Mouse (Mus musculus): ENCODE results near the gene Skp1a. TPM values are rescaled to one million over a fixed set of nuclear protein-coding genes. Genes with fewer than 3 reads are reported as not detected.

Gene Skp1a
- polyA plus RNA-seq, 1 experiment, result 285 TPM

DNA sequence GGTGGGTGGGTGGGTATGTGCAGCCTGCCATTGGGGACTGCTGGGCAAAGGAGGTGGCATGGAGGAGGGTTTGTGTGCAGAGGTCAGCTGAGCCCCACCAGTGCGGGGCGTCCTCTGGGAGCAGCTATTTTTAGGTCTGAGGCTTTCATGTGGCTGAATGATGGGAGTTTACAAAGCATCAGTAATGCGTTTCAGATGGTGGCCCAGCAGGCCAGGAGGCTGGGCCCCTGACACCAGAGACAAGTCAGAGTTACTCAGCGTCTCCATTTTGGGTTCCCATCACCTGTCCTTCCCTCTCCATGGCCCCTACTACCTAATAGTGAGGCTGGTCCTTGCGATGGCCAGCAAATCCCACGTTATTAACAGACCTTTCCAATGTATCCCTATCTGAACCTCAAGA, 40.8 kb downstream of the Skp1a start:
- DNase-seq (ENCODE audit: low read depth), result no peak
- no peak for TF ChIP-seq CTCF (IDR thresholded peaks at IDR 0.05; ENCODE audit: borderline replicate concordance, extremely low read depth, insufficient read depth, insufficient read length)
- TF ChIP-seq POLR2A (IDR thresholded peaks at IDR 0.05; ENCODE audit: borderline replicate concordance, extremely low read depth, insufficient read depth, insufficient read length, poor library complexity, severe bottlenecking), result no peak

- no peak for TF ChIP-seq POLR2A (IDR thresholded peaks at IDR 0.05; ENCODE audit: borderline replicate concordance, extremely low read depth, insufficient read depth, insufficient read length, poor library complexity, severe bottlenecking)
- no peak for TF ChIP-seq CTCF (IDR thresholded peaks at IDR 0.05; ENCODE audit: borderline replicate concordance, extremely low read depth, insufficient read depth, insufficient read length)
Observed at GRCm38 (mm10) chr11:52273183-52273941, 41.6 kb downstream of the Skp1a start.

DNA sequence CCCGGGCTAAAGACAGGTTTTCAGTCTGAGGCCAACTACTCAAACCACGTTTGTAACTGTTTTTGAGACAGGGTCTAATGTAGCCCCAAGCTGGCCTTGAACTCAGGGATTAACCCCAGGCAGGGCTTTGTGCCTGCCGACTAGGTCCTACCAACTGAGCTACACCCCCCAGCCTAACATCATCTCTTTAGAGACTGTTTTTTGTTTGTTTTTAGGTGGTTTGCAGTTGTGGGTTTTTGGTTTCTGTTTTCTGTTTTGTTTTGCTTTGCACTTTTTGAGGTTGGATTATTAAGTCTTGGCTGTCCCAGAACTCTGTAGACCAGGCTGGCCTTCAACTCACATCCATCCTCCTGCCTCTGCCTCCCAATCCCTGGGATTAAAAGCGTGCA, 42.1 kb downstream of the Skp1a start:
- no peak for DNase-seq (ENCODE audit: low read depth)
- TF ChIP-seq CTCF (IDR thresholded peaks at IDR 0.05; ENCODE audit: borderline replicate concordance, extremely low read depth, insufficient read depth, insufficient read length) (no peak), POLR2A (IDR thresholded peaks at IDR 0.05; ENCODE audit: borderline replicate concordance, extremely low read depth, insufficient read depth, insufficient read length, poor library complexity, severe bottlenecking) (no peak)

More at GRCm38 (mm10) chr11:52273183-52273941, 41.6 kb downstream of the Skp1a start:
- no peak for DNase-seq (ENCODE audit: low read depth)

DNA sequence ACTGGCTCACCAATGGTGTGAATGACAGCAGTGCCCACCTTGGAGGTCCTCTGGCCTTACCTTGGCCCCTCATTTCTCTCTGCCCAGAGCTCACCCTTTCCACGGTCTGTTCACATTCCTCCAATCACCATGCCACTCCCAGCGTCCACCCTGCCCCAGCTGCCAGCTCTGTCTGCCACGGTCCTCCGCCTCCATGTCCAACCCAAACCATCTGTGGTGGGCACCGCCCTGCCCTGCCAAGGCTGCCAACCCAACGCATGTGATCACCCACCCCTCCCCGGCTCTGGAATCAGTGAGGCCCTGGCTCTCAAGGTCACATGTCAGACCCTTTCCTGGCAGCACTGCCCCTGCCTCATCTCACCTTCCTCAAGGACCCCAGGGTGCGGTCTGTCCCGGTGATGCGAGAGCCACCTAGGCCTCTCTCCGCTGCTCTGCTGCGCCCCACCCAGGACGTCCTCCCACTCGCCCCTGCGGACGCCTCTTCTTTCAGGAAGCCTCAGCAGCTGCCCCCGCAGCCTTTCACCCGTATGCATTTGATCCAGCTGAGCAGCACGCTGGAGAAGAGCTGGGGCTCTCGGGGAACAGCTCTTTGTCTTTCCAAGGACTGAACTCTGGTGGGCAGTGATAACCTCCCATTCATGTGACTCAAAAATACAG, 42.8 kb downstream of the Skp1a start:
- TF ChIP-seq POLR2A (IDR thresholded peaks at IDR 0.05; ENCODE audit: borderline replicate concordance, extremely low read depth, insufficient read depth, insufficient read length, poor library complexity, severe bottlenecking) (no peak), CTCF (IDR thresholded peaks at IDR 0.05; ENCODE audit: borderline replicate concordance, extremely low read depth, insufficient read depth, insufficient read length) (no peak)
- DNase-seq (ENCODE audit: low read depth), result no peak

DNA sequence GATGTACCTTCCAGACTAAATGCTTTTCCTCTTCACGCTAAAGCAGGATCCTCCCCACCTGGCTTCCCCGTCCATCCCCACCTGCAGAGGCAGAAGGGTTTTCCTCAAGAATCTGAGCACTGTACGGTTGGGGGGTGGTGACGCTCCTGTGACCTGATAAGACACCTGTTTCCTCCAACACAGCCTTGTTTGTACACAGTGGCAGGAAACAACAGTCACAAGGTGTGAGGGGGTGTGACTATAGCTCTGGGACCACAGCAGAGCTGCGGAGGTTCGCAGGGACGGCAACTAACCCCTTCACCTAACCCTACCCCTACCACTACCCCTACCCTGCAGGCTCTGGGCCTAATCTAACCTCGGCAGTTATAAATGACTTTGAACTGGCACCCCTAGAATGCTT, 43.6 kb downstream of the Skp1a start:
- TF ChIP-seq POLR2A (IDR thresholded peaks at IDR 0.05; ENCODE audit: borderline replicate concordance, extremely low read depth, insufficient read depth, insufficient read length, poor library complexity, severe bottlenecking), result no peak
- TF ChIP-seq CTCF (IDR thresholded peaks at IDR 0.05; ENCODE audit: borderline replicate concordance, extremely low read depth, insufficient read depth, insufficient read length), result no peak
- DNase-seq (ENCODE audit: low read depth), result no peak

GRCm38 (mm10) chr11:52275774-52276555, 44.2 kb downstream of the Skp1a start:
- TF ChIP-seq POLR2A (IDR thresholded peaks at IDR 0.05; ENCODE audit: borderline replicate concordance, extremely low read depth, insufficient read depth, insufficient read length, poor library complexity, severe bottlenecking) (no peak), CTCF (IDR thresholded peaks at IDR 0.05; ENCODE audit: borderline replicate concordance, extremely low read depth, insufficient read depth, insufficient read length) (no peak)

DNA sequence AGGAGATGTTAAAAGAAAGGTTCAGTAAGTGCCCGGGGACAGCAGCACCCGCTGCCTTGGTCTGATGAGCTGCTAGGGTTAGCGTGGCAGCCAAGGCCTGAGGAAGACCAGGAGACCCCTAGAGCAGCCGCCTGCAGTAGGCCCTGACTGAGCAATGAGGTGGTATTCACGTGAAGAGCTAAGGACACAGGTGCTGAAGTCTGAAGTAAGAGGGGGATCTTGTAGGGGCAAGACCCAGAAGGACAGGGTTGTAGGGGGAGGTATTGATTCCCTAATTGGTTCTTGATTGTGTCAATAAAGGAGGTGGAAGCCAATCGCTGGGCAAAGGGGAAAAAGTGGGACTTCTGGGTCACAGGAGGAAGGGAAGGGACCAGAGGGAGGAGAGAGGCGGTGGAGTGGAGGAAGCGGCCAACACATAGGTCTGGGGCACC, 45.2 kb downstream of the Skp1a start:
- no peak for DNase-seq (ENCODE audit: low read depth)
- TF ChIP-seq POLR2A (IDR thresholded peaks at IDR 0.05; ENCODE audit: borderline replicate concordance, extremely low read depth, insufficient read depth, insufficient read length, poor library complexity, severe bottlenecking), result no peak
- no peak for TF ChIP-seq CTCF (IDR thresholded peaks at IDR 0.05; ENCODE audit: borderline replicate concordance, extremely low read depth, insufficient read depth, insufficient read length)

More at GRCm38 (mm10) chr11:52275774-52276555, 44.2 kb downstream of the Skp1a start:
- DNase-seq (ENCODE audit: low read depth), result no peak

DNA sequence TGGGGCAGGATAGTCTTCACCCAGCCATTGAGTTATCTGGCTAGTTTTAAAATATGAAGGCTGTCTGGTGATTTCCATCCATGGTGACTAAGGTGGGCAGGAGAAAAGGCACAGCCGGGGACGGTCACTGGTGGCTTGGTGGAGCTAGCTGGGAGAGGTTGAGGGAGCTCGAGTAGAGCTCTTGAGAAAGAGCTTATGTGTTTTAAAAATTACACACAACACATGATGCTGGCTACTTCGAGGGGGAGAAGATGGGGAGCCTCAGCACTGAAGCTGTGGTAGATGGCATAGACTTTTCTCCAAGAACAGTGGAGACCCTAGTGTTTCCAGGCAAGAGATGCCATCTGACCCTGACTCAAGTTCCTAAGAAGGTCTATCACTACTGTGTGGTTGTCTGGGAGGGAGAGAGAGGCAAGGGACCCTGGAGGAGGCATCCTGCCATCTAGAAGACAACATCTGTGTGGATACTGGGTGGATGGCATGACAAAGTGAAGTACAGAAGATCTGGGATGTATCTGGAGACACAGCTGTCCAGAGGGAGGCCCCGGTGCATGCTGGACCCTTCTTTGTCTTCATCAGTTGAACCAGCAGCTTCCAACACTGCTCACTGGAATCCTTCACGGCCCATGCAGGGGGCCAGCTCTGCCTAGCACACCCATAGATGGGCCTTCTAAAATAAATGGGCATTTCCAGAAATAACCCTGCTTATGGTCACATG, 45.8 kb downstream of the Skp1a start:
- no peak for TF ChIP-seq POLR2A (IDR thresholded peaks at IDR 0.05; ENCODE audit: borderline replicate concordance, extremely low read depth, insufficient read depth, insufficient read length, poor library complexity, severe bottlenecking)
- TF ChIP-seq CTCF (IDR thresholded peaks at IDR 0.05; ENCODE audit: borderline replicate concordance, extremely low read depth, insufficient read depth, insufficient read length), result no peak
- no peak for DNase-seq (ENCODE audit: low read depth)

DNA sequence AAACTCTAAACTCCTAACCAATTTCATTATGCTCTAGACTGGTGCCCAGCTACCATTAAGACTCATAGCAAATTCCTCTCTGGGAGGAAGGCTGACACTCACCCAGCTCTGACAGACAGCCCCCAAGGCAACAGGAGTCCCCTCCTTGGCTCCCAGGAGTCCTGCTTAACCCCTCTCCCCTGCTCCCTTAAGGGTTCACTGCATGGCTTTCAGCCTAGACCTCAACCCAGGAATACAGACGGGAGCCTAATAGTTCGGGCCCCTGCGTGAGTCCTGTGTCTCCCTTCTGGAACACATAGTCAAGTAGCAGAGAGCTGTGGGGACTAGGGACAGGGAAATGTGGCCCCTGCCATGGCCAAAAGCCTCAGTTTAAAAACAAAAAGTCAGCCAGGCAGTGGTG, 46.4 kb downstream of the Skp1a start:
- TF ChIP-seq POLR2A (IDR thresholded peaks at IDR 0.05; ENCODE audit: borderline replicate concordance, extremely low read depth, insufficient read depth, insufficient read length, poor library complexity, severe bottlenecking) (no peak), CTCF (IDR thresholded peaks at IDR 0.05; ENCODE audit: borderline replicate concordance, extremely low read depth, insufficient read depth, insufficient read length) (no peak)
- DNase-seq (ENCODE audit: low read depth), result no peak

GRCm38 (mm10) chr11:52278991-52279390, 47.2 kb downstream of the Skp1a start:
- no peak for DNase-seq (ENCODE audit: low read depth)
- TF ChIP-seq CTCF (IDR thresholded peaks at IDR 0.05; ENCODE audit: borderline replicate concordance, extremely low read depth, insufficient read depth, insufficient read length) (no peak), POLR2A (IDR thresholded peaks at IDR 0.05; ENCODE audit: borderline replicate concordance, extremely low read depth, insufficient read depth, insufficient read length, poor library complexity, severe bottlenecking) (no peak)
